Mouse (Mus musculus) splenic B cell, adult 2 months (primary cell): Measurements from ENCODE around the gene Pigu.

ENCODE experiments used
- DNase-seq: peaks from one replicate; pipeline ENCODE4 v3.0.0-alpha.2; 2011; ENCODE audit warnings: low read depth, low spot score
- H3K27me3 ChIP-seq: 2 replicates; pipeline ENCODE4 v1.6.1; 2012; ENCODE audit warnings: mild to moderate bottlenecking, low read length, moderate library complexity, mixed read lengths; ENCODE audit not compliant: control insufficient read depth, poor library complexity, insufficient read depth, severe bottlenecking
- H3K36me3 ChIP-seq: 2 replicates; pipeline ENCODE4 v1.6.1; 2012; ENCODE audit warnings: mild to moderate bottlenecking, low read length, moderate library complexity, mixed read lengths; ENCODE audit not compliant: control insufficient read depth, poor library complexity, insufficient read depth, severe bottlenecking

The Pigu gene

GRCm38 (mm10) chr2:155356971-155357591, at the start of gene Pigu:
Gene Pigu (minus strand): TSS chr2:155357430.
- Histone ChIP-seq H3K27me3 (no peaks in the 10 kb centered on the region), H3K36me3 (no peaks in the 10 kb centered on the region)
- peak; percentile 95 for DNase-seq

DNA sequence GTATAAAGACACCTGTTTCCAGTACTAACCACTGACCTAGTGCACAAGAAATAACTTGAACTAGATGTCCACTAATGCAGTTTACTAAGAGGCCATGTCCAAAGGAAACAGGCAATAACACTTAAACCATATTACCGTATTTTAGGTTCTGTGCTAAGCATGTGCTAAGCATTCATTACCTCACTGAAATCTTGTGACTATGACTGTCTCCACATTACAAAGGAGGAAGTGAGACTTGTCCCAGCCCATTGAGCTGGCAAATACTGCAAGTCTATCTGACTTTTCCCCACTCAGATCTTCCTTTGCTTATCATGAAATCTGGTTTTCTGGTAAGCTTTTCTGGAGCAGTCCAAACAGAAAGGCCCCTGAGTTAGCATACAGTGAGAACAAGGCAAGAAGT, 47.4 kb upstream of the Pigu start:
- DNase-seq = peak; percentile 92
- H3K27me3 ChIP-seq = no peaks in the 10 kb centered on the region

GRCm38 (mm10) chr2:155401926-155402325, 44.7 kb upstream of the Pigu start:
- H3K36me3 ChIP-seq = peaks cover 6% of the 10 kb centered on the region; the same call in 1 of the 2 replicates
- no peak for DNase-seq
- no peaks in the 10 kb centered on the region; the same call in 1 of the 2 replicates for H3K27me3 ChIP-seq

More for the DNA sequence above, 47.4 kb upstream of the Pigu start:
- peaks cover 8% of the 10 kb centered on the region; the same call in 1 of the 2 replicates for H3K36me3 ChIP-seq

DNA sequence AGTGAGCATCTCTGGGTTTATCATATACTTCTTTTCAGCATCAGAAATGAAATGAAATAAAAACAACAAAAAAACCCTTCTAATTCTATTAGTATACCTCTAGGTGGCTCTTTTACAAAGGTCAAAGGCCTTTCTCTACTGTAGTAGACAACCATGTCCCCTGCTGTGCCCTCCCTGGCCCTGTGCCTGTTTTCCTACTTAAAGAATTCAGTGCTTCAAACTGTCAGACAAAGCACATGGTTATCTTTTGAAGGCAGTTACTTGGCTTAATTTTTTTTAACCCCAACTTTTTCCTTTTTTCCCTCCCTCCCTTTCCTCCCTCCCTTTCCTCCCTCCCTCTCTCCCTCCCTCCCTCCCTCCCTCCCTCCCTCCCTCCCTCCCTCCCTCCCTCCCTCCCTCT, 43.0 kb upstream of the Pigu start:
- Histone ChIP-seq H3K36me3 (0 out of 2 replicates have a peak, but pooled peaks cover 5% of the 10 kb centered on the region), H3K27me3 (no peaks in the 10 kb centered on the region; the same call in 1 of the 2 replicates)
- DNase-seq = no peak

- no peak for DNase-seq
These were observed 37.4 kb upstream of the Pigu start for GRCm38 (mm10) chr2:155394586-155394985.

DNA sequence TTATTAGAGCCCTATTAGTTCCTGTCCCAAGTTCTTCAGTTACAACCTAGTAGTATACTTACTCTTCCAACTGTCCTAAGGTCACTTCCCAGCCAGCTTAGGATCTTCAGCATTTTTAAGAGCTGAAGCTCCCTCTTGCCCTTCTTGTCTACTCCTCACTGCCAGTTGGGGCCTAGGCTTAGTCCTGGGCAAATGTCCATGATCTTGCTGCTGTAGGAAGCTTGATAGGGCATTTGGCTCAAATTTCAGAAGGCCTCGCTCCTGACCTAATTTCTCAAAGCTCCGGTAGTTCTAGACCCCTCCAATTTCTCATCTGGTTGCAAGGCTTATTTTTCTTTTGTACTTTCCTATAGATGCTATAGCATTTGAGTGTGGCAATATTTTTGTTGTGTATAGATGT, 31.3 kb upstream of the Pigu start:
- no peak for DNase-seq
- peaks cover 4% of the 10 kb centered on the region; the same call in 1 of the 2 replicates for H3K36me3 ChIP-seq
- no peaks in the 10 kb centered on the region for H3K27me3 ChIP-seq

More at GRCm38 (mm10) chr2:155394586-155394985, 37.4 kb upstream of the Pigu start:
- H3K36me3 ChIP-seq = peaks cover 4% of the 10 kb centered on the region; the same call in 1 of the 2 replicates
- no peaks in the 10 kb centered on the region; the same call in 1 of the 2 replicates for H3K27me3 ChIP-seq

DNA sequence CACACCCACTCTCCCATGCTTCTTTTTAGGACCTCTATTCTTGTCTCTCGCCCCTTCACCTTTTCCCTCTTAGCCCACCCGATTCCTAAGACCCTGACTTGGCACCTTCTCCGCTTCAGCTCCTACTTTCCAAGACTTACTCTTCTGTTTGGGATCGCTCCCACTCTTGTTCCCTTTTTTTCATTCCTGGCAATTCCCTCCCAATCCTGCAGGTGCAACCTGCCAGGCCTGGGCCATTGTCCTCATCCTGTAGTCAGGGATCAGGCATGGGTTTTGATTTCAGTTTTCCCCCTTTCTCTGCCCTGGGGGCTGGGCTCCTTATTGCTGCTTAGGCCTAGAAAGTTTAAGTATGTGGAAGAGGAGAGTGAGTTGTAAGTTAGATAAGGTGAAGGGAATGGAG, 29.8 kb upstream of the Pigu start:
- H3K36me3 ChIP-seq = peaks cover 4% of the 10 kb centered on the region; the same call in 1 of the 2 replicates
- no peak for DNase-seq
- no peaks in the 10 kb centered on the region for H3K27me3 ChIP-seq

DNA sequence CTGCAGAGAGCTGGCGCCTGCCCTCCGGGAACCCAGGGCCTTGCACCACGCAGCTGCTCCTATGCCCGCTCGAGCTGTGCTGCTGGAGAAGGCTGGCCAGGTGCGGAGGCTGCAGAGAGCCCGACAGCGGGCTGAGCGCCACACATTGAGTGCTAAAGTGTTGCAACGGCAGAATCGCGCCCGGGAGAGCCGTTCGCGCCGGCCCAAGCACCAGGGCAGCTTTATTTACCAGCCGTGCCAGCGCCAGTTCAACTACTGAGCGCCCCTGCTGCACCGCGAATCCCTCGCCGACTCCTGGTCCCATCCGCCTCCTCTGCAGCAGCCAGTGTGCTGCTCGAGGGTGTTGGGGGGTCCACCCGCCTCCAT, 29.3 kb upstream of the Pigu start:
- DNase-seq = no peak
- H3K27me3 ChIP-seq = no peaks in the 10 kb centered on the region
- H3K36me3 ChIP-seq = peaks cover 4% of the 10 kb centered on the region; the same call in 1 of the 2 replicates

DNA sequence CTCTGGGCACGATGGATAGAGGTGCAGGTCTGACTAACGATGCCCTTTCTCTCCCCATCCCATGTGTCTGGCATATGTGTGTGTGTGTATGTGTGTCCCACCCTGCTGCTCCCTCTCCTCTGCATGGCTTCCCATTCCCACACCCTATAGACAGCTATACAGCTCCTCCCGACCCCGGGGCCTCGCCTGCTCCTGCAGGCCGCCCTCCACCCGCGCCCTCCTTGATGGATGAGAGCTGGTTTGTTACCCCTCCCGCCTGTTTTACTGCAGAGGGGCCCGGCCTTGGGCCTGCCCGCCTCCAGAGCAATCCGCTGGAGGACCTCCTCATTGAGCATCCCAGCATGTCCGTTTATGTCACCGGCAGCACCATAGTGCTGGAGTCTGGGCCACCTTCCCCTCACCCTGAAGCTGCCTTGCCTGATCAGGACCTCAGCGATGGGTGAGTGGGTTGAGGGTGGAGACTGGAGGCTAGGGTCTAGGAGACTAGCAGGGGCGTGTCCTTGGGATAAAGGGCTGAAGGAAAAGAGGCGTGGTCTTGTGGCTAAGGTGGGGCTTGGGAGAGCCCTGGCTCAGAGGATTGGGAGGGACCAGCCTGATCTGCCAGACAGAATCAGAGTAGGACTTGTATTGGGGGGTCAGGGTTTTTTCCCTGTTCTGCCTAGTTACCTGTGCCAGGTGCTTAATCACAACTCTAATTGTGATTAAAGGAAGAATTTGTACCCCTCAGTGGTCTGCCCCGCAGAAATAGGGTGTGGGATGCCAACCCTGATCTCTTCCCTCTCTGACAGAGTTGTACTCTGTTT, 28.7 kb upstream of the Pigu start:
- no peaks in the 10 kb centered on the region for H3K27me3 ChIP-seq
- H3K36me3 ChIP-seq = peaks cover 4% of the 10 kb centered on the region; the same call in 1 of the 2 replicates
- no peak for DNase-seq

DNA sequence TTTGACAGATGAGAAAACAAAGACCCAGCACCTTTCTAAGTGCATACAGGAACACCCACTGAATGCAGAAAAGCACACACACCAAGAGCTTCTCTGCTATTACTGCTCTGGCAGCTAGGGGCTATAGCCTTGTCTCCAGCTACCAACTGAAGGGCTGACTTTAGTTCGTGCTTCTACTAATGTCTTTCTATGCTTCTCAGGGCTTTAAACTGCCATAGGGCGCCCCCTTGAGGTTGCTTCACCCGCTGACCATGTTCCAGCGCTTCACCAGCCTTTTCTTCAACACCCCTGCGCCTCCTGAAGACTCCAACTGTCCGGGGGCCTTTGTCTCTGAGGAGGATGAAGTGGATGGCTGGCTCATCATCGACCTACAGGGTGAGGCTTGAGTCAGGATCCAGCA, 27.9 kb upstream of the Pigu start:
- DNase-seq = peak; percentile 92
- Histone ChIP-seq H3K36me3 (peaks cover 4% of the 10 kb centered on the region; the same call in 1 of the 2 replicates), H3K27me3 (no peaks in the 10 kb centered on the region)

DNA sequence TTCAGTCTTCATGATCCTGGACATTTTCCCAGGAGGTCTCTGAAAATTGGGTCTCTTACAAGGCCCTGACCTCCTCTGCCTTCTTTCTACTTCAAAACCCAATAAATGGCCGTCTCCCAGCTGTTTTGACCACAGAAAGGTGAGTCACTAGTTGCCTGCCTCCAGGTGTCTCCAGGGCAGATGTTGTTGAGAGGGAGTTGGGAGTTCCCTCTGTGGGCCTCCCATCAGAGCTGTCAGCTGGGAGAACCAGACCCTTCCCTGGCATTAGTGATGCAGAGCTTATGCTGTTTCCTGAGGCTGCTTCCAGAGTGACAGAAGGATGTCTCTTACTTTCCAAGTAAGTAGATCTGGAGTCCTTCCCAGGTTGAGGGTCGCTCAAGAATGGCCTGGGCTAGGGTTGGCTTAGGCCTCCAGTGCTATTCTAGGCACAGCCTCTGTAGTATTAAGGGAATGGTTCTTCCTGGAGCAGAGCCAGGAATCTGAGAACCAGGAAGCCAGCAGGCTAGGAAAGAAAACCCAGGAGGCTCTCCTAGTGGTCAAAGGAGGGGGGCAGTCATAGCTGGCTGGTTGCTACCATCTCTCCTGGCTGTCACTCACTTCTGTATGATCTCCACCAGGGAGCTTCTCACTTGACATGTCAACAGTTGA, 25.7 kb upstream of the Pigu start:
- no peaks in the 10 kb centered on the region for H3K27me3 ChIP-seq
- peak; percentile 27 for DNase-seq
- peaks cover 4% of the 10 kb centered on the region; the same call in 1 of the 2 replicates for H3K36me3 ChIP-seq

DNA sequence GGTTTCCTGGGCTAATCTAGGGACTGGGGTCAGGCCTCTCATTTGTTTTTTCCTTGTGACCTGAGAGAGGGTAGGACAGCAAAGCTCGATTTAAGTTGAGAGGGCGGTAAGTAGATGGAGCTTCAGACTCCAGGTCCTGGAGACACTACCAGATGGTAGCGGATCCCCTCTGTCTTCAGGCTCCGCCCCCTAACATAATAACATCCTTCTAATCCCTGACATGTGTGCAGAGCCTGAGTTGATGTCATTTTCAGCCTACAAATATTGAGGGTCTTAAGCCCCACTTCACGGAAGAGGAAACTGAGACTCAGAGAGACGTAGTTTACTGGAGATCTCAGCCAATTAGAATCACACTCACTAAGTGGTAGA, 25.1 kb upstream of the Pigu start:
- Histone ChIP-seq H3K36me3 (no peaks in the 10 kb centered on the region), H3K27me3 (no peaks in the 10 kb centered on the region)
- no peak for DNase-seq

DNA sequence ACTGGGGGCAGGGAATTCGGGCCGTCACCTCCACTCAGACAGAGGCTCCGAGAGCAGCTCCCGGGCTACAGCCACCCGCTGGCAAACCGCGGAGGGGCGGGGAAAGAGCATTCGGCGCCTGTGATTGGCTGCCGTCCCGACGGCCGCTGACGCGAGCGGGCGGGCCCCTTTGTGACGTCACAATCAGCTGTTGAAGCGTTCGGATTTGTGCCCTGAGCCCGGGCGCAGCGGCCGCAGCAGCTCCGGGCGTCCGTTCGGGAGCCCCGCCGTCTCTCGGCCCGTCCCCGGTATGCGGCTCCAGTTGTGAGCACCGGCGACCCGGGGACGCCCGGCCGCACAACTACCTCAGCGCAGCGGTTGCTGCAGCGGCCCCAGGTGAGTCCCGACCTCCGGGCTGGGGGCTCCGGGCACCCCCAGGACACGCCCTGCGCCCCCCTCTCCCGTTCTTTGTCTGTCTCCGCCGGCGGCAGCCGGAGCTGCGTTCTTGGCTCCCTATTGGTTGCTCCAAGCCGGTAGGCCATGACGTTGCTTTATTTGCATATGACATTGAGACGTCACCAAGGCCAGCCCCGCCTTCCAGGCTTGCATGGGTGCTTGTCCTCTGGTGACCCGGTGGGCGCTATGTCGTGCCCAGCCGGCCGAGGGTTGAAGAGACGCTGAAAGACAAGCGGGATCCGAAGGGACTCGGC, 24.6 kb upstream of the Pigu start:
- H3K27me3 ChIP-seq = no peaks in the 10 kb centered on the region
- DNase-seq = peak; percentile 97
- no peaks in the 10 kb centered on the region for H3K36me3 ChIP-seq

DNA sequence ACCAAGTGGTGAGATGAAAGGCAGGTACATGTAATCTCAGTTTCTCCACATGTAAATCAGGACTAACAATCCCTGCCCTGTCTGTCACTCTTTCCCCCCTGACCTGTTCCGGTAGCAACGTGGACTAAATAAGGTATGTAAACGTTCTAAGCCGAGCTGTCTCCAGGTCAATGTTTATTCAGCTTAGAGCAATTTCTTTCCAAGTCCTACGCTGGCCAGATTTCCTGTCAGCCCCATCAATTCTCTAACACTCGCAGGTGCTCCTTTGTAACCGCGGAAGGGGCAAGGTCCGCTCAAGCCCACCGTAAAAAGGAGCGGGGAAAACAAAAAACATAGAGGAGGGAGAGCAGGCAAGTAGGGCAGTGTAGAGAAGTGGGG, 23.8 kb upstream of the Pigu start:
- H3K36me3 ChIP-seq = no peaks in the 10 kb centered on the region
- peak; percentile 40 for DNase-seq

More for the DNA sequence above, 23.8 kb upstream of the Pigu start:
- H3K27me3 ChIP-seq = no peaks in the 10 kb centered on the region
